ENCODE assay signal across 22 mouse cellular contexts in genomic region chr2:170548046-170548445, GRCm38 (mm10). TPM values are rescaled to one million over a fixed set of nuclear protein-coding genes. Genes with fewer than 3 reads are reported as not detected.
DNase-seq lines count a peak whose midpoint lies in the region; ATAC-seq lines count a peak whose summit lies in the region.
"Had no signal": no experiment of that assay in that cellular context is flagged by ENCODE, and none has a peak within 500 bp of the region (broad histone marks: within the 10 kb centered on the region; RNA-seq: fewer than 3 reads in every experiment).

No protein-coding gene starts in this region.

- H3K9ac ChIP-seq in hindbrain, embryonic 14.5 days: no peak overlapping the region
- no peak overlapping the region for H3K9ac ChIP-seq in midbrain, embryonic 11.5 days (ENCODE audit: low read length)
- no peak overlapping the region for H3K9ac ChIP-seq in midbrain, embryonic 15.5 days
- H3K9ac ChIP-seq: heart, embryonic 15.5 days; liver, embryonic 15.5 days had no signal

- peak; percentile 10 for DNase-seq in hindbrain, embryonic 10.5 days (ENCODE audit: low spot score)
- no peak for DNase-seq in hindbrain, embryonic 14.5 days (ENCODE audit: low spot score)
- DNase-seq in midbrain, embryonic 11.5 days (ENCODE audit: low spot score, missing footprints): peak; percentile 85
- peak; percentile 43 for DNase-seq in embryonic facial prominence, embryonic 10.5 days (ENCODE audit: low spot score)
- peak; percentile 61 for DNase-seq in retina, embryonic 14.5 days (ENCODE audit: low spot score)
- no peak for DNase-seq in adrenal gland, adult 8-10 months
- DNase-seq in thymus, postnatal 0 days (ENCODE audit: low spot score): no peak
- DNase-seq: adrenal gland, postnatal 10 days; B cell, adult 2 months; cerebellum, adult 2 months; gastrocnemius, postnatal 14 days; heart, adult 2 months; lung, postnatal 14 days had no signal

- H3K27ac ChIP-seq in hindbrain, embryonic 10.5 days: no peak overlapping the region
- H3K27ac ChIP-seq in hindbrain, embryonic 14.5 days: no peak overlapping the region
- H3K27ac ChIP-seq in midbrain, embryonic 11.5 days (ENCODE audit: low read depth, low read length): no peak overlapping the region
- H3K27ac ChIP-seq in midbrain, embryonic 15.5 days: no peak overlapping the region
- H3K27ac ChIP-seq in embryonic facial prominence, embryonic 10.5 days (replicated peaks): no peak overlapping the region; the same call in 1 of the 2 replicates
- H3K27ac ChIP-seq: heart, adult 2 months; heart, embryonic 15.5 days; hindbrain, postnatal 0 days; liver, embryonic 15.5 days had no signal

- peaks cover 26% of the 10 kb centered on the region for H3K4me1 ChIP-seq in hindbrain, embryonic 10.5 days (replicated peaks)
- H3K4me1 ChIP-seq in hindbrain, embryonic 14.5 days (replicated peaks; ENCODE audit: control insufficient read depth, insufficient read depth, low read length): peaks cover 12% of the 10 kb centered on the region; the same call in 1 of the 2 replicates
- H3K4me1 ChIP-seq in midbrain, embryonic 11.5 days (ENCODE audit: control insufficient read depth, insufficient read depth, low read length): peaks cover 10% of the 10 kb centered on the region
- H3K4me1 ChIP-seq in midbrain, embryonic 15.5 days: peaks cover 8% of the 10 kb centered on the region
- H3K4me1 ChIP-seq in embryonic facial prominence, embryonic 10.5 days: peaks cover 56% of the 10 kb centered on the region
- H3K4me1 ChIP-seq: liver, embryonic 15.5 days had no signal

- WGBS in hindbrain, embryonic 10.5 days: 42% methylated on average over 4 of the region's 4 CpGs
- 39% methylated on average over 4 of the region's 4 CpGs for WGBS in hindbrain, embryonic 14.5 days
- WGBS in midbrain, embryonic 11.5 days: 32% methylated on average over 4 of the region's 4 CpGs
- 41% methylated on average over 4 of the region's 4 CpGs for WGBS in midbrain, embryonic 15.5 days
- WGBS in embryonic facial prominence, embryonic 10.5 days: 17% methylated on average over 4 of the region's 4 CpGs

- H3K4me2 ChIP-seq in hindbrain, embryonic 14.5 days (replicated peaks): no peak overlapping the region
- no peak overlapping the region for H3K4me2 ChIP-seq in midbrain, embryonic 11.5 days
- H3K4me2 ChIP-seq in midbrain, embryonic 15.5 days: no peak overlapping the region
- H3K4me2 ChIP-seq: heart, embryonic 15.5 days; liver, embryonic 15.5 days had no signal

- no peak overlapping the region for H3K4me3 ChIP-seq in hindbrain, embryonic 10.5 days
- no peak overlapping the region for H3K4me3 ChIP-seq in hindbrain, embryonic 14.5 days (replicated peaks; ENCODE audit: low read length)
- H3K4me3 ChIP-seq in midbrain, embryonic 11.5 days (ENCODE audit: low read depth, low read length): no peak overlapping the region
- no peak overlapping the region for H3K4me3 ChIP-seq in midbrain, embryonic 15.5 days
- no peak overlapping the region for H3K4me3 ChIP-seq in embryonic facial prominence, embryonic 10.5 days
- H3K4me3 ChIP-seq: heart, adult 2 months; heart, embryonic 15.5 days; liver, embryonic 15.5 days; megakaryocyte, embryonic 14.5 days; myocyte had no signal

- H3K36me3 ChIP-seq in hindbrain, embryonic 10.5 days: no peaks in the 10 kb centered on the region
- no peaks in the 10 kb centered on the region for H3K36me3 ChIP-seq in hindbrain, embryonic 14.5 days (replicated peaks; ENCODE audit: control insufficient read depth, insufficient read depth)
- H3K36me3 ChIP-seq in midbrain, embryonic 11.5 days (ENCODE audit: control insufficient read depth, insufficient read depth, low read length): no peaks in the 10 kb centered on the region
- no peaks in the 10 kb centered on the region for H3K36me3 ChIP-seq in midbrain, embryonic 15.5 days (replicated peaks)
- no peaks in the 10 kb centered on the region for H3K36me3 ChIP-seq in embryonic facial prominence, embryonic 10.5 days (replicated peaks)
- H3K36me3 ChIP-seq: heart, embryonic 15.5 days; liver, embryonic 15.5 days had no signal

- no peaks in the 10 kb centered on the region for H3K9me3 ChIP-seq in hindbrain, embryonic 10.5 days
- no peaks in the 10 kb centered on the region for H3K9me3 ChIP-seq in hindbrain, embryonic 14.5 days (ENCODE audit: control insufficient read depth, low read length)
- no peaks in the 10 kb centered on the region for H3K9me3 ChIP-seq in midbrain, embryonic 11.5 days (ENCODE audit: control insufficient read depth, low read length)
- H3K9me3 ChIP-seq in midbrain, embryonic 15.5 days: no peaks in the 10 kb centered on the region
- H3K9me3 ChIP-seq in embryonic facial prominence, embryonic 10.5 days: no peaks in the 10 kb centered on the region
- H3K9me3 ChIP-seq: heart, embryonic 15.5 days; liver, embryonic 15.5 days had no signal

- no peak for ATAC-seq in hindbrain, embryonic 14.5 days (ENCODE audit: low FRiP score)
- no peak for ATAC-seq in midbrain, embryonic 11.5 days (ENCODE audit: low FRiP score)
- no peak; the same call in 1 of the 2 replicates for ATAC-seq in midbrain, embryonic 15.5 days (replicated peaks)
- ATAC-seq: hindbrain, postnatal 0 days had no signal

- no peaks in the 10 kb centered on the region for H3K27me3 ChIP-seq in hindbrain, embryonic 10.5 days (ENCODE audit: insufficient read depth, poor library complexity, severe bottlenecking)
- no peaks in the 10 kb centered on the region for H3K27me3 ChIP-seq in hindbrain, embryonic 14.5 days (ENCODE audit: control insufficient read depth, insufficient read depth, low read length)
- no peaks in the 10 kb centered on the region for H3K27me3 ChIP-seq in midbrain, embryonic 11.5 days (ENCODE audit: control insufficient read depth, insufficient read depth, low read length)
- no peaks in the 10 kb centered on the region for H3K27me3 ChIP-seq in midbrain, embryonic 15.5 days (replicated peaks)
- H3K27me3 ChIP-seq in embryonic facial prominence, embryonic 10.5 days (replicated peaks; ENCODE audit: low read depth, poor library complexity, severe bottlenecking): peaks cover 46% of the 10 kb centered on the region
- H3K27me3 ChIP-seq: heart, embryonic 15.5 days; liver, embryonic 15.5 days; megakaryocyte, embryonic 14.5 days had no signal

RNA-seq across cellular contexts. Expression of gene Cyp24a1, which starts 51.1 kb away (rescaled TPM):
- polyA plus RNA-seq in hindbrain, embryonic 10.5 days (2016; fragmentation: Nextera tagmentation; extraction: Ambion mirVana): 0.07 and 0.17 TPM in 2 replicates
- polyA plus RNA-seq in hindbrain, embryonic 14.5 days (2014; fragmentation: Nextera tagmentation; extraction: Ambion mirVana): 0.05 TPM in 2 replicates
- polyA plus RNA-seq in midbrain, embryonic 11.5 days (2014; fragmentation: Nextera tagmentation; extraction: Ambion mirVana): 0.05 and 0.07 TPM in 2 replicates
- 0.09 and 0.14 TPM in 2 replicates for polyA plus RNA-seq in midbrain, embryonic 15.5 days (2015; fragmentation: Nextera tagmentation; extraction: Ambion mirVana)
- not detected in 2 replicates for polyA plus RNA-seq in embryonic facial prominence, embryonic 10.5 days (2016; fragmentation: Nextera tagmentation; extraction: Ambion mirVana)
- total RNA-seq in adrenal gland, adult 8-10 months (2022): not detected
- polyA plus RNA-seq in thymus, postnatal 0 days (2015; fragmentation: Nextera tagmentation; extraction: Ambion mirVana): 0.12 and 0.30 TPM in 2 replicates
- total RNA-seq: adrenal gland, postnatal 10 days; gastrocnemius, postnatal 14 days; heart, adult 2 months; hindbrain, postnatal 0 days; left cerebral cortex, adult 8-10 months had no signal
- polyA plus RNA-seq: heart, adult 2 months; heart, embryonic 15.5 days; liver, embryonic 15.5 days had no signal

RNA-seq across cellular contexts. Expression of gene Pfdn4, which starts 51.8 kb away (rescaled TPM):
- 93.1 and 104 TPM in 2 replicates for polyA plus RNA-seq in hindbrain, embryonic 10.5 days (2016; fragmentation: Nextera tagmentation; extraction: Ambion mirVana)
- 148 and 156 TPM in 2 replicates for polyA plus RNA-seq in hindbrain, embryonic 14.5 days (2014; fragmentation: Nextera tagmentation; extraction: Ambion mirVana)
- polyA plus RNA-seq in midbrain, embryonic 11.5 days (2014; fragmentation: Nextera tagmentation; extraction: Ambion mirVana): 118 and 138 TPM in 2 replicates
- 103 and 110 TPM in 2 replicates for polyA plus RNA-seq in midbrain, embryonic 15.5 days (2015; fragmentation: Nextera tagmentation; extraction: Ambion mirVana)
- 91.9 and 96.9 TPM in 2 replicates for polyA plus RNA-seq in embryonic facial prominence, embryonic 10.5 days (2016; fragmentation: Nextera tagmentation; extraction: Ambion mirVana)
- total RNA-seq in adrenal gland, adult 8-10 months (2022): 10 to 100 TPM; 12.5 to 19.9 (median 17.5) TPM
- polyA plus RNA-seq in thymus, postnatal 0 days (2015; fragmentation: Nextera tagmentation; extraction: Ambion mirVana): 95.6 and 102 TPM in 2 replicates

RNA-seq across cellular contexts. Expression of gene 4930470P17Rik, which starts 53.8 kb away (rescaled TPM):
- not detected in 2 replicates for polyA plus RNA-seq in hindbrain, embryonic 10.5 days (2016; fragmentation: Nextera tagmentation; extraction: Ambion mirVana)
- 0.13 and 0.14 TPM in 2 replicates for polyA plus RNA-seq in hindbrain, embryonic 14.5 days (2014; fragmentation: Nextera tagmentation; extraction: Ambion mirVana)
- not detected in 2 replicates for polyA plus RNA-seq in midbrain, embryonic 11.5 days (2014; fragmentation: Nextera tagmentation; extraction: Ambion mirVana)
- polyA plus RNA-seq in midbrain, embryonic 15.5 days (2015; fragmentation: Nextera tagmentation; extraction: Ambion mirVana): not detected in 2 replicates
- not detected in 2 replicates for polyA plus RNA-seq in embryonic facial prominence, embryonic 10.5 days (2016; fragmentation: Nextera tagmentation; extraction: Ambion mirVana)
- total RNA-seq in adrenal gland, adult 8-10 months (2022): not detected
- polyA plus RNA-seq in thymus, postnatal 0 days (2015; fragmentation: Nextera tagmentation; extraction: Ambion mirVana): not detected in 2 replicates
- total RNA-seq: adrenal gland, postnatal 10 days; gastrocnemius, postnatal 14 days; heart, adult 2 months; hindbrain, postnatal 0 days; left cerebral cortex, adult 8-10 months had no signal
- polyA plus RNA-seq: cerebellum, adult 2 months; heart, adult 2 months; heart, embryonic 15.5 days; kidney, embryonic 14.5 days; limb, embryonic 14.5 days; liver, embryonic 15.5 days; myocyte had no signal

Comparison
In these comparisons a context has a peak if more than half of its experiments do, and no peak if none do; other contexts are left out.
1. DNase-seq: peak in hindbrain, embryonic 10.5 days (single experiment), midbrain, embryonic 11.5 days (single experiment), embryonic facial prominence, embryonic 10.5 days (single experiment) and retina, embryonic 14.5 days (single experiment); none in hindbrain, embryonic 14.5 days (single experiment), adrenal gland, adult 8-10 months (single experiment) and thymus, postnatal 0 days (single experiment).